In the genomic region with DNA sequence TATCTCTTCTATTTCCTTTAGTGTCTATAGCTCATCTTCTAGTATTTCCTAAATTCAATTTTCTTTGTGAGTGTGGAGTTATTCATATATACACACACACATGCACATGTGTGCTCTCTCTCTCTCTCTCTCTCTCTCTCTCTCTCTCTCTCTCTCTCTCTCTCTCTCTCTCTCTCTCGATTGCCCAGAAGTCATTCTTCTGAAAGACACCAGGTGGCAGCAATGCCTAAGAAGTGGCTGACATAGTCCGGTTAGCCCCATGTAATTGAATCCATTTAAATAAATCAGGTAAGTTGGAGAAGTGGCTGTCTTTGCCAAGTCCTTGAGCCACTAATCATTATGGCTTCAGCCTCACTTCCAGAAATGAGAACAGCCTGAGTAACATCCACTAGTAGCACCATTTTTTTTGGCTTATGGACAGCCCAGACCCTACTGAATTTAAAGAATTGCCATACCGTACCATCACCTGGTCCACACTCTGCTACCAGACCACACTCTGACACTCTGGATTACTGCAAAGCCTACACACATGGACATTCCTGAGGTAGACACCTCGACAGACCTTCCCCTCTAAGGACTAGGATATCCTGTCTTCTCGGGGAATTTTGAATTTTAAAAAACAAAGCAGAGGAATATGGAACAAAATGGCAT, we compare ENCODE assay signal across 9 mouse cellular contexts. TPM values are rescaled to one million over a fixed set of nuclear protein-coding genes. Genes with fewer than 3 reads are reported as not detected.
DNase-seq lines count a peak whose midpoint lies in the region; ATAC-seq and TF ChIP-seq lines count a peak whose summit lies in the region.
"Had no signal": no experiment of that assay in that cellular context is flagged by ENCODE, and none has a peak within 500 bp of the region (broad histone marks: within the 10 kb centered on the region; RNA-seq: fewer than 3 reads in every experiment).

No protein-coding gene starts in this region.

- intact Hi-C loops in left cerebral cortex, postnatal 25 days (cut with DNase I), result loop anchor here (1.0 to 10.0 kb wide), 4 partner anchors 378 to 625 kb away; no protein-coding TSS in a partner anchor

- no peaks in the 10 kb centered on the region for H3K9me3 ChIP-seq in embryonic facial prominence, embryonic 14.5 days (ENCODE audit: control insufficient read depth, low read length)
- no peaks in the 10 kb centered on the region for H3K9me3 ChIP-seq in hindbrain, postnatal 0 days (ENCODE audit: low read length)
- no peaks in the 10 kb centered on the region for H3K9me3 ChIP-seq in neural tube, embryonic 12.5 days

- no peak overlapping the region for H3K4me2 ChIP-seq in embryonic facial prominence, embryonic 14.5 days (ENCODE audit: low read depth, low read length)
- H3K4me2 ChIP-seq in hindbrain, postnatal 0 days (ENCODE audit: low read depth, low read length), result no peak overlapping the region
- H3K4me2 ChIP-seq in neural tube, embryonic 12.5 days (replicated peaks), result no peak overlapping the region

- TF ChIP-seq CTCF in hindbrain, postnatal 0 days (IDR thresholded peaks at IDR 0.05; ENCODE audit: low read depth), result peak; percentile 85

- DNase-seq in ovary, postnatal 14 days (ENCODE audit: low spot score), result peak; percentile 29
- DNase-seq in ovary, adult 18-20 months (ENCODE audit: low spot score), result no peak
- peak; percentile 2 to 37 for DNase-seq in adrenal gland, postnatal 36 days
- DNase-seq in embryonic facial prominence, embryonic 14.5 days (ENCODE audit: low spot score), result peak; percentile 77
- peak; percentile 86 for DNase-seq in hindbrain, postnatal 0 days (ENCODE audit: low spot score)
- DNase-seq in left cerebral cortex, postnatal 25 days (ENCODE audit: low spot score in 2 of 2), result peak; percentile 42 to 56

- no peak overlapping the region for H3K9ac ChIP-seq in embryonic facial prominence, embryonic 14.5 days (ENCODE audit: low read depth, low read length)
- H3K9ac ChIP-seq in hindbrain, postnatal 0 days (replicated peaks; ENCODE audit: low read length), result no peak overlapping the region
- no peak overlapping the region for H3K9ac ChIP-seq in neural tube, embryonic 12.5 days

- H3K36me3 ChIP-seq in embryonic facial prominence, embryonic 14.5 days (ENCODE audit: control insufficient read depth, insufficient read depth, low read length), result no peaks in the 10 kb centered on the region
- no peaks in the 10 kb centered on the region for H3K36me3 ChIP-seq in hindbrain, postnatal 0 days (ENCODE audit: insufficient read depth, low read length)
- no peaks in the 10 kb centered on the region for H3K36me3 ChIP-seq in neural tube, embryonic 12.5 days

- ATAC-seq in embryonic facial prominence, embryonic 14.5 days (ENCODE audit: low read depth), result peak; percentile 78
- ATAC-seq in hindbrain, postnatal 0 days, result peak; percentile 85
- ATAC-seq in neural tube, embryonic 12.5 days (ENCODE audit: low FRiP score, low read depth), result peak; percentile 71
- ATAC-seq in megakaryocyte, adult 5-6 weeks (ENCODE audit: poor library complexity, severe bottlenecking), result no peak

- H3K4me1 ChIP-seq in embryonic facial prominence, embryonic 14.5 days (ENCODE audit: control insufficient read depth, insufficient read depth, low read length), result no peaks in the 10 kb centered on the region
- no peaks in the 10 kb centered on the region for H3K4me1 ChIP-seq in hindbrain, postnatal 0 days (ENCODE audit: insufficient read depth, low read length)
- H3K4me1 ChIP-seq in neural tube, embryonic 12.5 days, result no peaks in the 10 kb centered on the region

- H3K27me3 ChIP-seq in embryonic facial prominence, embryonic 14.5 days (replicated peaks; ENCODE audit: control insufficient read depth, insufficient read depth, low read length), result no peaks in the 10 kb centered on the region
- H3K27me3 ChIP-seq in hindbrain, postnatal 0 days (ENCODE audit: insufficient read depth, low read length), result no peaks in the 10 kb centered on the region
- no peaks in the 10 kb centered on the region for H3K27me3 ChIP-seq in neural tube, embryonic 12.5 days (replicated peaks)

- WGBS in embryonic facial prominence, embryonic 14.5 days, result 34% methylated on average over 5 of the region's 5 CpGs
- 45% methylated on average over 5 of the region's 5 CpGs for WGBS in hindbrain, postnatal 0 days
- WGBS in neural tube, embryonic 12.5 days, result 38% methylated on average over 5 of the region's 5 CpGs

- H3K4me3 ChIP-seq in embryonic facial prominence, embryonic 14.5 days (ENCODE audit: low read depth, low read length), result no peak overlapping the region
- no peak overlapping the region for H3K4me3 ChIP-seq in hindbrain, postnatal 0 days (ENCODE audit: low read length)
- H3K4me3 ChIP-seq in neural tube, embryonic 12.5 days, result no peak overlapping the region

- H3K27ac ChIP-seq in embryonic facial prominence, embryonic 14.5 days (replicated peaks; ENCODE audit: low read depth, low read length), result no peak overlapping the region
- H3K27ac ChIP-seq in hindbrain, postnatal 0 days, result no peak overlapping the region
- H3K27ac ChIP-seq in neural tube, embryonic 12.5 days, result no peak overlapping the region

RNA-seq across cellular contexts. Expression of gene Ppp1r17, which starts 49.5 kb away (rescaled TPM):
- total RNA-seq in adrenal gland, postnatal 36 days (2021), result 1 to 10 TPM; 2.3 to 3.1 TPM
- polyA plus RNA-seq in embryonic facial prominence, embryonic 14.5 days (2014; fragmentation: Nextera tagmentation; extraction: Ambion mirVana), result 0.22 and 0.42 TPM in 2 replicates
- total RNA-seq in hindbrain, postnatal 0 days (2014; rRNA removed), result 0.16 and 0.25 TPM in 2 replicates
- 0.88 and 1.2 TPM in 2 replicates for polyA plus RNA-seq in hindbrain, postnatal 0 days (2015; fragmentation: Nextera tagmentation; extraction: Ambion mirVana)
- total RNA-seq in left cerebral cortex, postnatal 25 days (2021), result under 1 TPM; 0.48 to 0.60 TPM
- 57.7 and 83.8 TPM in 2 replicates for polyA plus RNA-seq in neural tube, embryonic 12.5 days (2016; fragmentation: Nextera tagmentation; extraction: Ambion mirVana)
- not detected in 2 replicates for total RNA-seq in megakaryocyte, adult 5-6 weeks (2015)
- total RNA-seq in megakaryocyte, adult 5-6 weeks (2017), result not detected in 2 replicates
- polyA plus RNA-seq: liver, embryonic 16.5 days had no signal
